Mouse (Mus musculus): Measurements from ENCODE around the gene Sh3bp4. TPM values are rescaled to one million over a fixed set of nuclear protein-coding genes. Genes with fewer than 3 reads are reported as not detected.

Gene Sh3bp4
- polyA plus RNA-seq, 1 experiment from 2014 or later, result 13.7 TPM

DNA sequence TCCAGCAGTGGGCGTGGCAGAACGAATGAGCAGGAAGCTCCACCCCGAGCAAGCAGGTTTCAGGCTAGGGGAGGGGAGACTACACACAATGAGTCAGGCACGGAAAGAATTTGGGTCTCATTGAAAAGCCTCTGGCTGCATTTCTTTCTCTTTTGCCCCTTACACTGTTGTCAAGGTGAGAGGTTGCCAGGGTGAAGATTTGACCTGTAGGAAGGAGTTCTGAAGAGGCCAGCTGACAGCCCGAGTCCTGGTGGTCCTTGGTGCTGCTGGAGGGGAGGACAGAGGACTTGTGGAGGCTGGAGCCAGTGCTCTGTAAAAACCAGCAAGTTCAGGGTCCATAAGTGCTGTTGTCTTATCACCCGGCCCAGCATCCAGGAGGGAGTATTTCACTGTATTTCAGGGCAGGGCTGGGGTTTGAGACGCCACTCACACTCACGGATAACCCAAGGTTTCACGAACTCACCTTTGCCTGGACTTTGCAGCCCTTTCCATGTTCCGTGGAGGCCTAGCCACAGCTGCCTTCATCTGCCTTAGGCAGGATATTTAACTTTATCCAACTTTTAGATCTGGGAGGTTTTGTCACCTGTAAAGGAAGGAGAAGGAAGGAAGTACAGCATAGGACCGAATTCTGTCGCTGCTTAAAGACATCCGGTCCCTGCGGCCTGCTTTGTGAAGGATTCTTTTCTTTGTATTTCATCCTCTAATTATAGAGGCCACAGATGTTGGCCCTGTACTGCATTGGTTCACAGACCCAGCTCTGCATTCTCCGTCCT lies 32.2 kb downstream of the Sh3bp4 start:
- Histone ChIP-seq H3K36me3 (ENCODE audit: control insufficient read depth, insufficient read depth, low read length) (no peaks in the 10 kb centered on the region), H3K27ac (ENCODE audit: low read depth, low read length) (peak overlapping the region; percentile 54; the same call in 1 of the 2 replicates), H3K9ac (ENCODE audit: low read depth, low read length) (no peak overlapping the region), H3K4me2 (ENCODE audit: low read length) (no peak overlapping the region), H3K27me3 (replicated peaks; ENCODE audit: control insufficient read depth, insufficient read depth, low read length) (no peaks in the 10 kb centered on the region), H3K4me1 (ENCODE audit: control insufficient read depth, insufficient read depth, low read depth, low read length) (peaks cover 21% of the 10 kb centered on the region), H3K9me3 (ENCODE audit: control insufficient read depth, low read length) (no peaks in the 10 kb centered on the region), H3K4me3 (ENCODE audit: low read length) (no peak overlapping the region)
- 37% methylated on average over 14 of the region's 15 CpGs for WGBS
- no peak for ATAC-seq

DNA sequence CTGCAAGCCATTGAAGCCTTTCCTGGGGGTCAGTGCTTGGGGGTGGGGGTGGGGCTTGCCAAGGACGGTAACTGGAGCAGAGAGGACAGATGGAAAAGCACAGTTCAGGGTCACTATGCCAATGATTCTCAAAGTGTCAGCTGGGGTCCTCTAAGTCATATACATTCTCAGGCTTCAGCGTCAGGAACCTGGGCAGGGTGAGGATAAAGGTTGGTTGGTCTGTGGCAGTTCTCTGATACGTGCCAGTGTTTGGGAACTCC lies 32.7 kb downstream of the Sh3bp4 start:
- 34% methylated on average over 3 of the region's 3 CpGs for WGBS
- peaks cover 21% of the 10 kb centered on the region for H3K4me1 ChIP-seq (ENCODE audit: control insufficient read depth, insufficient read depth, low read depth, low read length)
- no peaks in the 10 kb centered on the region for H3K36me3 ChIP-seq (ENCODE audit: control insufficient read depth, insufficient read depth, low read length)
- H3K9me3 ChIP-seq (ENCODE audit: control insufficient read depth, low read length), result no peaks in the 10 kb centered on the region
- ATAC-seq, result no peak
- no peak overlapping the region; the same call in 1 of the 2 replicates for H3K9ac ChIP-seq (ENCODE audit: low read depth, low read length)
- no peak overlapping the region for H3K4me2 ChIP-seq (ENCODE audit: low read length)
- no peaks in the 10 kb centered on the region for H3K27me3 ChIP-seq (replicated peaks; ENCODE audit: control insufficient read depth, insufficient read depth, low read length)
- no peak overlapping the region for H3K27ac ChIP-seq (ENCODE audit: low read depth, low read length)
- no peak overlapping the region for H3K4me3 ChIP-seq (ENCODE audit: low read length)

- no peak overlapping the region for H3K4me3 ChIP-seq (ENCODE audit: low read length)
- H3K36me3 ChIP-seq (ENCODE audit: control insufficient read depth, insufficient read depth, low read length), result no peaks in the 10 kb centered on the region
- H3K4me1 ChIP-seq (ENCODE audit: control insufficient read depth, insufficient read depth, low read depth, low read length), result peaks cover 22% of the 10 kb centered on the region
- H3K9me3 ChIP-seq (ENCODE audit: control insufficient read depth, low read length), result no peaks in the 10 kb centered on the region
- no peaks in the 10 kb centered on the region for H3K27me3 ChIP-seq (replicated peaks; ENCODE audit: control insufficient read depth, insufficient read depth, low read length)
- WGBS, result 83% methylated on average over 11 of the region's 12 CpGs
- no peak overlapping the region for H3K9ac ChIP-seq (ENCODE audit: low read depth, low read length)
- H3K27ac ChIP-seq (ENCODE audit: low read depth, low read length), result no peak overlapping the region
- no peak for ATAC-seq
- H3K4me2 ChIP-seq (ENCODE audit: low read length), result no peak overlapping the region
These were observed 33.3 kb downstream of the Sh3bp4 start for GRCm38 (mm10) chr1:89103505-89103904.

GRCm38 (mm10) chr1:89104066-89104765 lies 34.0 kb downstream of the Sh3bp4 start:
- Histone ChIP-seq H3K4me3 (ENCODE audit: low read length) (no peak overlapping the region), H3K36me3 (ENCODE audit: control insufficient read depth, insufficient read depth, low read length) (no peaks in the 10 kb centered on the region), H3K27me3 (replicated peaks; ENCODE audit: control insufficient read depth, insufficient read depth, low read length) (no peaks in the 10 kb centered on the region), H3K4me2 (ENCODE audit: low read length) (no peak overlapping the region), H3K27ac (ENCODE audit: low read depth, low read length) (0 out of 2 replicates have a peak overlapping the region, but pooled peaks have one; percentile 17), H3K4me1 (ENCODE audit: control insufficient read depth, insufficient read depth, low read depth, low read length) (peaks cover 25% of the 10 kb centered on the region), H3K9ac (ENCODE audit: low read depth, low read length) (no peak overlapping the region), H3K9me3 (ENCODE audit: control insufficient read depth, low read length) (no peaks in the 10 kb centered on the region)
- ATAC-seq, result no peak
- WGBS, result 66% methylated on average over 13 of the region's 13 CpGs

DNA sequence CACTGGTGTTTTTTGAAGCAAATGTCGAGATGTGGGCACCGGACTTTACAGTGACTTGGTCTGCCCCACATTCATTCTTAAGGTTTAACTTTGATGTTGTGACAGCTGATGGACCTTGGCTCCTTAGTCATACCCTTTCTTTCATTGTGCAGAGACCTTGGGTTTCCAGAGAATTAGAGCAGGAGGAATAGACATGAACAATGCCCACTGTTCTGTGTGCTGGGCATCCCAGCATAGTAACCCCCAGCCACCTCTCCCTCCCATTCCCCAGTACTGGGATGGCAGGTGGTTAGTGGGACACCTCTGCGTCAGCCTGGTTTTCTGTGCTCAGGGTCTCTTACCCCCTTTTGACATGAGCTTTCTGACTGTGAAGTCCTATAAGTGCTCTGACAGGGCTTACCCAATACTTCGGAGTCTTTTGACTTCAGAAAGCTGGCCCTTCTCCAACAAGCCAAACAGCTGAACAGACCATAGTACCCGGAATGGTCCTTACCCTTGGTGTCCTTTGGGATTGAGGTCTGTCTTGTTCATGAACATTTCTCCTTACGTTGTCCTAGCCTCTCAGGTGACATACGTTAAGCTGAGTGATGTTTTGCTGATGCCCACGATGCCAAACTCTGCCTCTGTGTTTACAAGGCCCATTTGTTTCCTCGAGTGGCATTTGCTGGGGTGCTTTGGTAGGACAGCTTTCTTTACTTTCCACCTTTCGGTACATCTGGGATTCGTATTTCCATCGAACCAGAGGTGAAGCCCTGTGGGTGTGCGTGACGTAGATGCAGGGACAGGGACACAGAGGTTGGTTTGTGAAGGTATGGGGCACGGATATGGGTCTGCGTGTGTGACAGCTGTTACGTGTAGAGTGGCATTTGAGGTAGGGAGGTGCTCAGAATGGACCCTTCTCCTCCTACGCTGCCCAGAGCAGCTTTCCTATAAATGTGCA lies 35.9 kb downstream of the Sh3bp4 start:
- Histone ChIP-seq H3K9me3 (ENCODE audit: control insufficient read depth, low read length) (no peaks in the 10 kb centered on the region), H3K9ac (ENCODE audit: low read depth, low read length) (no peak overlapping the region), H3K36me3 (ENCODE audit: control insufficient read depth, insufficient read depth, low read length) (no peaks in the 10 kb centered on the region), H3K4me3 (ENCODE audit: low read length) (no peak overlapping the region), H3K4me2 (ENCODE audit: low read length) (no peak overlapping the region), H3K27me3 (replicated peaks; ENCODE audit: control insufficient read depth, insufficient read depth, low read length) (no peaks in the 10 kb centered on the region), H3K4me1 (ENCODE audit: control insufficient read depth, insufficient read depth, low read depth, low read length) (peaks cover 25% of the 10 kb centered on the region), H3K27ac (ENCODE audit: low read depth, low read length) (no peak overlapping the region)
- 86% methylated on average over 18 of the region's 18 CpGs for WGBS
- no peak for ATAC-seq

DNA sequence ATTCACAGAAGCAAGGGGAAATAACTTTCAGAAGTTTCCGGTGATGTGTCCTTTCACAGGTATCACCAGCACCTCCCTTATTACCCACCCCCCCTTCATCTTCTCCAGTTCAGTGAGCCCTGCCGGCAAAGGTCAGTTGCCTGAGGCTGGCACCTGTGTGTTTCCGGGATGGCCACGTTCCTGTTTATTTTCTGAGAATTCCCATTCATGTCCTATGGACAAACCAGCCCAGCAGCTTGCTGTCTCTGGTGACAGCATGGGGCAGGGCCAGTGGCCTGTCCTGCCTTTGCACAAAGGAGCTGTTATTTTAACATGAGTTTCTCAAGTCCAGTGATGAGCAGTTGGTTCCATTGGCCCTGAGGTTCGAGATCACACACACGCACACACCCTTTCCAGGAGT lies 37.3 kb downstream of the Sh3bp4 start:
- no peaks in the 10 kb centered on the region for H3K9me3 ChIP-seq (ENCODE audit: control insufficient read depth, low read length)
- no peaks in the 10 kb centered on the region for H3K36me3 ChIP-seq (ENCODE audit: control insufficient read depth, insufficient read depth, low read length)
- no peak for ATAC-seq
- peaks cover 23% of the 10 kb centered on the region for H3K4me1 ChIP-seq (ENCODE audit: control insufficient read depth, insufficient read depth, low read depth, low read length)
- H3K27ac ChIP-seq (ENCODE audit: low read depth, low read length), result no peak overlapping the region
- H3K9ac ChIP-seq (ENCODE audit: low read depth, low read length), result no peak overlapping the region
- no peaks in the 10 kb centered on the region for H3K27me3 ChIP-seq (replicated peaks; ENCODE audit: control insufficient read depth, insufficient read depth, low read length)
- H3K4me2 ChIP-seq (ENCODE audit: low read length), result no peak overlapping the region
- no peak overlapping the region for H3K4me3 ChIP-seq (ENCODE audit: low read length)
- WGBS, result 64% methylated on average over 6 of the region's 6 CpGs

GRCm38 (mm10) chr1:89108340-89108896 lies 38.2 kb downstream of the Sh3bp4 start:
- H3K36me3 ChIP-seq (ENCODE audit: control insufficient read depth, insufficient read depth, low read length), result no peaks in the 10 kb centered on the region
- H3K9me3 ChIP-seq (ENCODE audit: control insufficient read depth, low read length), result no peaks in the 10 kb centered on the region
- no peak overlapping the region for H3K4me2 ChIP-seq (ENCODE audit: low read length)
- H3K9ac ChIP-seq (ENCODE audit: low read depth, low read length), result no peak overlapping the region
- no peaks in the 10 kb centered on the region for H3K27me3 ChIP-seq (replicated peaks; ENCODE audit: control insufficient read depth, insufficient read depth, low read length)
- ATAC-seq, result no peak
- peaks cover 17% of the 10 kb centered on the region for H3K4me1 ChIP-seq (ENCODE audit: control insufficient read depth, insufficient read depth, low read depth, low read length)
- WGBS, result 27% methylated on average over 6 of the region's 6 CpGs
- H3K27ac ChIP-seq (ENCODE audit: low read depth, low read length), result no peak overlapping the region
- no peak overlapping the region for H3K4me3 ChIP-seq (ENCODE audit: low read length)

DNA sequence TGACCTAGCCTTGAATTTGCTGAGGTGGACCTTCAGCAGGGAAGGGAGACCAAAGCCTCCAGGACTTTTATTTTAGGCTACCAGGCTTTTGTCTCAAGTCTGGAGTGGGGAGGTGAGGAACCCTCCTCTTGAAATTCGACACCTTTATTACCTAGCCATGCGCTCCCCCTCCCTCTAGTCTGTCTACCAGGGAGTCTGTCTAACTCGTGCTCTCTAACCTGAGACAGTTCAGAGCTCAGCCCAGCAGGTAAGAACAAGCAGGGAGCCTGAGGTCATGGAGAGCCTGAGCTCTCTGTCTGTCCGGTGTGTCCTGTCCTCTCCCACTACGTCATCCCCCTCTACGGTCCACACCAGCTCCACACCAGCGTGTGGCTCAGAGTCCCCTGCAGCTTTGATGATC lies 39.6 kb downstream of the Sh3bp4 start:
- no peak for ATAC-seq
- WGBS, result 70% methylated on average over 7 of the region's 7 CpGs
- Histone ChIP-seq H3K9ac (ENCODE audit: low read depth, low read length) (no peak overlapping the region), H3K27me3 (replicated peaks; ENCODE audit: control insufficient read depth, insufficient read depth, low read length) (no peaks in the 10 kb centered on the region), H3K36me3 (ENCODE audit: control insufficient read depth, insufficient read depth, low read length) (no peaks in the 10 kb centered on the region), H3K4me1 (ENCODE audit: control insufficient read depth, insufficient read depth, low read depth, low read length) (peaks cover 5% of the 10 kb centered on the region), H3K4me3 (ENCODE audit: low read length) (no peak overlapping the region), H3K9me3 (ENCODE audit: control insufficient read depth, low read length) (no peaks in the 10 kb centered on the region), H3K27ac (ENCODE audit: low read depth, low read length) (no peak overlapping the region), H3K4me2 (ENCODE audit: low read length) (no peak overlapping the region)
